10 mouse cellular contexts compared by ENCODE assay signal in the genomic region with DNA sequence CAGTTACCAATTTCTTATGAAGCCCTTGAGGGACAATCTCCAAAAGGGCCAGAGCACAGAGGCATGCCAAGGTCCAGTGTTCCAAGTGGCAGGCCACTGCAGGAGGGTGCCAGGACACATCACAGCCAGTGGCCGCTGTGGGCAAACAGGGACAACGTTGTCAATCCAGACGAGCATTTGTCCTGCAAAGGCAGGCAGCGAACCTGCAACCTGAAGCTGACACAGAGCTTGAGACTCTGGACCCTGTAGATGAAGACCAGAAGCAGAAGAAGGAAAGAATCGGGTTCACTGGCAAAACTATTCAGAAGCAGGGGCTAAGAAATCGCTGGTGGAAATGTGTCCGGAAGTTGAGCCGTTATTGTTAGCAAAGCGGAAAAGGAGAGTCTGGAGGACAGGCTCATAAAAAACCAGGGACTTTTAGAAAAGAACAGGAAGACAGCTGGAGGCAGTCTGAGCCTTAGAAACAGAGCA.
DNase-seq lines count a peak whose midpoint lies in the region; ATAC-seq and TF ChIP-seq lines count a peak whose summit lies in the region.
"Had no signal": no experiment of that assay in that cellular context is flagged by ENCODE, and none has a peak within 500 bp of the region (broad histone marks: within the 10 kb centered on the region; RNA-seq: fewer than 3 reads in every experiment).

No protein-coding gene starts in this region.

- peaks cover 19% of the 10 kb centered on the region for H3K4me1 ChIP-seq in heart, embryonic 11.5 days (ENCODE audit: control insufficient read depth, insufficient read depth, low read length)

- ATAC-seq in heart, embryonic 11.5 days (replicated peaks; ENCODE audit: insufficient number of reproducible peaks, low FRiP score, low TSS enrichment): peak; percentile 52; the same call in 1 of the 2 replicates
- ATAC-seq: hindbrain, embryonic 16.5 days had no signal

- peak; percentile 43 for DNase-seq in gastrocnemius, adult 2 months
- no peak for DNase-seq in gastrocnemius, adult 8-10 months (ENCODE audit: low spot score in 2 of 2)
- DNase-seq in kidney, postnatal 14 days: peak; percentile 66
- peak; percentile 8 for DNase-seq in ovary, postnatal 14 days (ENCODE audit: low spot score)
- DNase-seq in natural killer cell, adult 2 months (ENCODE audit: low spot score in 2 of 2): no peak
- DNase-seq in urinary bladder, adult 18-20 months (ENCODE audit: low spot score in 2 of 2): no peak
- no peak for DNase-seq in spleen, postnatal 14 days (ENCODE audit: low spot score in 2 of 2)
- DNase-seq: B cell, adult 2 months had no signal

- H3K9me3 ChIP-seq in heart, embryonic 11.5 days (replicated peaks; ENCODE audit: control insufficient read depth, low read length): no peaks in the 10 kb centered on the region

- peak overlapping the region; percentile 33 for H3K4me3 ChIP-seq in gastrocnemius, adult 2 months
- H3K4me3 ChIP-seq in heart, embryonic 11.5 days (ENCODE audit: low read depth, low read length): no peak overlapping the region

- 47% methylated on average over 9 of the region's 9 CpGs for WGBS in heart, embryonic 11.5 days (ENCODE audit: insufficient replicate concordance)

- H3K36me3 ChIP-seq in heart, embryonic 11.5 days (ENCODE audit: control insufficient read depth, insufficient read depth, low read length): no peaks in the 10 kb centered on the region

- intact Hi-C loops in gastrocnemius, adult 2 months (cut with DNase I): loop anchor here (10.0 kb wide), 1 partner anchor 84 kb away; no protein-coding TSS in a partner anchor

- peak overlapping the region; percentile 59; the same call in 1 of the 2 replicates for H3K27ac ChIP-seq in gastrocnemius, adult 2 months
- peak overlapping the region; percentile 84 for H3K27ac ChIP-seq in heart, embryonic 11.5 days (ENCODE audit: low read depth, low read length)

- peak overlapping the region; percentile 34 for H3K4me2 ChIP-seq in heart, embryonic 11.5 days

- TF ChIP-seq CTCF in gastrocnemius, adult 2 months (IDR thresholded peaks at IDR 0.05): peak; percentile 9; the same call in 1 of the 2 replicates

- H3K27me3 ChIP-seq in heart, embryonic 11.5 days (ENCODE audit: control insufficient read depth, insufficient read depth, low read length): no peaks in the 10 kb centered on the region

- H3K9ac ChIP-seq in heart, embryonic 11.5 days (ENCODE audit: low read depth, low read length): peak overlapping the region; percentile 46; the same call in 1 of the 2 replicates

Comparison
In these comparisons a context has a peak if more than half of its experiments do, and no peak if none do; other contexts are left out.
1. DNase-seq: peak in gastrocnemius, adult 2 months (single experiment), kidney, postnatal 14 days (single experiment) and ovary, postnatal 14 days (single experiment); none in gastrocnemius, adult 8-10 months (0 of 2), natural killer cell, adult 2 months (0 of 2), urinary bladder, adult 18-20 months (0 of 2) and spleen, postnatal 14 days (0 of 2).